Mouse (Mus musculus): ENCODE data around the gene Ccdc187.

The Ccdc187 gene

DNA sequence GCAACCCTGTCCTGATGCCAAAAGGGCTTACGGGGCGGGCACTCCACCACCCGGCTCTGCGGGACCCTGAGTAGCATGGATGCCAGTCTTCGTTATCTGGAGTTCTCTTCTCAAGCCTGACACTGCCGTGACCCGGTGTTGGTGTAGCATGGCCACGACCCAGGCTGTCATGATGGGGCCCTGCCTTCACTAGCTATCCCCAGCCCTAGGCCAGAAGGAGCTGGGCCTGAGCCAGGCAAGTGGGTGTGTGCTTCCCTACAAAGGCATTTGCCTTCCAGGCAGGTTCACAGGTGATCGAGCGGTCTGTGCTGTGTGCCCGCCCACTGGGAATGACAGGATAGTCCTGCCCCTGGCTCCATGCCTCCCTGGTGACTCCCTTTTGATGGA is 21.6 kb upstream of the Ccdc187 start:
- DNase-seq = peak; percentile 51

DNA sequence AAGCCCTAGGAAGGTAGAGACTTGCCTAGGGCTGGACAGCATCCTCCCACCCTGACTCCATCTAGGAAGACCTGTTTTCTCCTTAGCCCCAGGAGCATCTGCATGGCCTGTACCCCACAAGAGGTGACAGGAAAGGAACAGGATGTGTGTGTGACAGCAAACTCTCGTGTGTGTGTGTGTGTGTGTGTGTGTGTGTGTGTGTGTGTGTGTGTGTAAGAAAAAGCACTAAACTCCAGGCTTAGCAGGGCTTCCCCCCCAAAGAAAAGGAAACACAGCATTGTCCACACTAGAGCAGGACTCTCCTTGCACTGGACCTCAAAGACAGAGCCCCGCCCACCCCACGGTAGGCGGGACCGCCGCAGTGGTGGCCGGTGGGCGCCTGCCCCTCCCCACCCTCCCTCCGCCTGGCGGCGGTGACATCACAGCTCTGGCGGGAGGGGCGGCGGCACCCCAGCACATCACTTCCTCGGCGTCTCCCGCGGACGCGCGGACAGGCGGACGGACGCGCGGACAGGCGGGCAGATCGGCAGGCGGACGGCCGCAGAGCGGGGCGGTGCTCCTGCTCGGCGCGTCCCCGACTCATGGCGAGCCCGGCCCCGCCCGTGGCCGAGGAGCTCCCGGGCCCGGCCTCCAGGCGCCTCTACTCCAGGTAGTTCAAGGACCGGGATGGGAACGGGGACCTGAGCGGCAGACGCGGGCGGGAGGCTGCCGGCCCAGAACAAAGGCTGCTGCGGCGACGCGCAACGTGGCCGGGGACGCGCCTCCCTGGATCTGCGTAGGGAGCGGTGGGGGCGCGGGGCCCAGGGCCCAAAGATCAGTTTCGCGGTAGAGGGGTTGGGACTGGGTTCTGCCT is 20.9 kb upstream of the Ccdc187 start, which contains the start of gene Gpsm1:
Gpsm1 (plus strand) TSS at position 444 of the 853 bp plus-strand sequence.
- DNase-seq = peak; percentile 83

DNA sequence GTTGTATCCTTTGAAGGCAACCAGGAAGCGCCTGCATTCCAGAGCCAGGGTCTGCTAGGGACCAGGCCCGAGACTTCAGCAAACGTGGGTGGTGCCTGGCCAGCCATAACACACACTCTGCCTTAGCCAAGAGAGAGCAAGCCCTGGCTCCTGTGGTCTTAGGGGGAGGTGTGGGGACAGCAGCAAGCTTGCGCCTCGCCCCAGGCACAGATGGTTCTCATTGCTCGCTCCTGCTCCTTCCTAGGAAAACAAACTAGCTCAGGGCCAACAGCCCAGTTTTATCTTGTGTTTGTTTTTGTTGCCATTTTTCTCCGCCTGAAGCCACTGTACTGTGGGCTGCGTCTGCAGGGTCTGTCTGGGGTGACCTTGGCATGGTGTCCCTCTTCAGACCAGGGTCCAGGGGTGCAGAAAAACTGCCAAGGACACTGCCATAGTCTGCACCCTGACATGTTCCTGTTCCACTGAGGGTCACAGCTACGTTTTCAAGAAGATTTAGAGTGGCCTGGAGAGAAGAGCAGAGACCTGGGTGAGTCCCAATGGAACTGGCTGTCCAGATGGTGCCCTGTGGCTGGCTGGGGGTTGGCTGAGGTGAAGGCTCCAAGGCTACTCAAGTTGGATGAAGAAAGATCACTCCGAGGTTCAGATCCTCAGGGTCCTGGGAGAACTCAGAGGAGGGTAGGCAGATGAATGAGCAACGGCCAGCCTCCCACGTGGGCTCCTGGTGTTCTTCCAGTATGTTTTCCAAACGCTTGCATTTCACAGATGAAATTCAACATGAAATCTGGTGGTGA is 20.1 kb upstream of the Ccdc187 start:
- no peak for DNase-seq

DNA sequence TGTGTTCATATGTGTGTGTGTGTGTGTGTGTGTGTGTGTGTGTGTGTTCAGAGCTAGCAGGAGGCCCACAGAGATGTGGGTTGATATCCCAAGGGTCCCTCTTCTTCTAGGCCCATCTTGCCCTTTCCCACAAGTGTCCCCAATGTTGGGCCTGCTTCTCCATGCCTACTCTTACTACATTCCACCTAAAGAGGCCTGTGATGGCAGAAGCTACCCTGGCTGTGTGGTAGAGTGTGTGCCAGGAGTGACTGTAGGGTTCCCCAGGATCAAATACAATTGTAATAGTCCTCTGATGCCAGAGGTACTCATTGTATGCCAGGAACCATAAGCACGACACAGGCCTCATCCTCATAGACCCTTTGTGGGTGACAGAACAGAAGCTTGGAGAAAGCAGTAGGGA is 19.0 kb upstream of the Ccdc187 start:
- DNase-seq = no peak

DNA sequence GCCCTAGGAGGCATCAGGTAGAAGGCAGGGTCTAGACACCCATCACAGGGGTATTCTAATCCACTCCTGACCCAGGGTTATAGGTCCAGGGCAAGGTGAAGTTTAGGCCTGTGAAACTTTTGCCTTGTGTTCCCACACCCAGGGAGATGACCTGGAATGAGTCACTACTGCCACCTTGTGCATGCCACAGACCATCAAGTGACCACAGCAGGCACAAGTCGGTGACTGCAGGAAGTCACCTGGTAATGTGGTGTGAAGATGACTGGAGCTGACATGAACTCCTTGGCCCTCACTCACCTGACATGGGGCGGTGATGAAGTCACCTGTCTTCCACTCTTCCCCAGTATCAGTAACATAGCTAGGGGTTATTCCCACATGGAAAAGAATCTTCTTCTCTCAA is 18.5 kb upstream of the Ccdc187 start:
- no peak for DNase-seq

DNA sequence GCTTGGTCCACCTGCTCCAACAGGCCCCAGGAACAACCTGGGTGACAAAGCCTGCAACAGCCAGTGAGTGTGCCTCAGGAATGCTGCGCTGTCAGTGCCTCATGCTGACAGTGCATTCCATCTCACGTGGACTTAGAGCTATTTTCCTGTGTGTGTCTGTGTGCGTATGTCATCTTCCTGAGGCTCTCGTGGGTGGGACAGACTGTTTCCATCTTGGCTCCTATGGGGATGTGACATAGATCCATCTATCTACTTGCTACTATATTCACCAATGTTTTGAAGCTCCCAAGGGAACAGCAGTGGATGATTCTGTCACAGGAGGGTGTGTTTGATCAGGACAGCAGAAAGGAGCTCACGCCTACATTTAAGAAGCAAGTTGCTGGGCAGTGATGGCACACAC is 17.6 kb upstream of the Ccdc187 start:
- DNase-seq = peak; percentile 47

DNA sequence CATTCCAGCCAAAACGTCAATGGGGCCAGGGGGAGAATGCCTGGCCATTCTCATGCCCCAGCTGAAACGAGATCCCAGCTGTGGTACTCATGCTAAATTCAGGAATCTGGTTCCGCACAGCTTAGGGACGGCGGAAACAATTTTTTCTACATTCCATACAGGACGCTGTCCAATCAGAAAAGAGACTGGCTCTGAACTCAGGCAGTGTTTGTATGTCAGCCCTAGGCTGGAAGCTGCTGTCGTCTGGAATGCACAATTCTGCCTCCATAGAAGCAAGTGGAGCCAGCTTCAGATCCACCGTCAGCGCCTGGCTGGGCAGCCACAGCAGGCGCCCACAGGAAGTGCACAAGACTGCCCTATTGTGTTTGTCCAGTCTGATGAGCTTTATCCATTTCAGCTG is 15.4 kb upstream of the Ccdc187 start:
- DNase-seq = no peak

DNA sequence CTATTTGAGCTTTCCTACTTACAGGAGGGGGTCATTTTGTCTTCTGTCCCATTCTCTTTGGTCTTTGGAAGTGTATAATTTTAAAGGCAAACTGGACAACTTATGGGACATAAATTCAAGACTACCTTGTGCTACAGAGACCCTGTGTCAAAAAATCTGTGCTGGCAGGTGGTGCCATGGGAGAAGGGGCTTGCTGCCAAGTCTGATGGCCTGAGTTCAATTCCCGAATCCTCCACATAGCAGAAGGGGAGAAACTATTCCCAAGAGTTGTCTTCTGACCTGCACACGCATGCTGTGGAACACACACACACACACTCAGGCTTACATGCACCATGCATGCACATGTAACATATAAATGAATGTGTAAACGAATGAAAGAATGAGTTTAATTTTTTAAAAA is 12.3 kb upstream of the Ccdc187 start:
- no peak for DNase-seq

DNA sequence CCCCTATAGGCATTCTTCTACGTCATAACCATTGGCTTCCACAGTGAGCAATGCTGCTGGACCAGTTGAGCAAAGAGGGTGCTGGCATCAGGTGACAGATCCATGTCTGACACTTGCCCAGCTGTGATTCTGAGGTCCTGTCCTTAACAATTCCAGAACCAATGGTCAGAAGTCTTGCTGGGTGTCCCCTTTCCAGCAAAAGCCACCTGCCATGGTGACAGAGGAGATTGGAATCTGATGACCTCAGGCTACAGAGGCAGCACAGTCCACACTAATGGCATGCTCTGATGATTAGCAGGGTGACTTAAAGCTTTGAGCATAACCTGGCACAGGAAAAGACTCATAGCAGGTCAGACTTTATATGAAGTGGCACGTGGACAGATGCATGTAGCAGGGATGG is 11.2 kb upstream of the Ccdc187 start:
- no peak for DNase-seq

DNA sequence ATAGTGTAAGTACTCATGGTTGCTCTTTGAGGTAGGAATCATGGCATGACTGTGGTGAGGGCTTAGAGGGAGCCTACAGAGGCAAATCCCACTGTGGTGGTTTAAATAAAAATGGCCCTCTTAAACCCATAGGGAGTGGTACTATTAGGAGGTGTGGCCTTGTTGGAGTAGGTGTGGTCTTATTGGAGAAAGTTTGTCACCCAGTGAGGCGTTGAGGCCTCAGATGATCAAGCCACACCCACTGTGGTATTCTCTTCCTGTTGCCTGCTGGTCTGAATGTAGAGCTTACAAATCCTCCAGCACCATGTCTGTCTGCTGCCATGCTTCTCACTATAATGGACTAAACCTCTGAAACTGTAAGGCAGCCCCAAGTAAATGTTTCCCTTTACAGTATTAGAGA is 10.4 kb upstream of the Ccdc187 start:
- no peak for DNase-seq

DNA sequence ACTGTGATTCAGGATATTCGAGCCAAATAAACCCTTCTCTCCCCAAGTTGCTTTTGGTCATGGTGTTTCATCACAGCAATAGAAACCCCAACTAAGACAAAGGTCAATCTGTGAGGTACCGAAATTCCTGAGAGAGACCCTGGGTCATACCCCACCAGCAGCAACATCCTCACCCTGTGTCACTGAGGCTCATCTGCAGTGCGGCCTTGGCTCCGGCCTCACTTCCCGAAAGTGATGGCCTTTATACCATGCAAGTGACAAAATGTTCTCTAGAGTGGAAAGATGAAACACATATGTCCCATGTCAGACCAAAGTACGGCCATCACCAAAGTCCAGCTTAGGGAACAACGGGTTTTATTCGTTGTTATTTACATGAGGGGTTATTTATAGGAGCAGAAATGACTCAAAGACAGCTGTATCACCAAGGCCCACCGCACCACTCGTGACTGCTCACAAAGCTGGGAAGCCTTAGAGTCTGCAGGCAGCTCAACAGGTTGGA is 7.7 kb upstream of the Ccdc187 start:
- no peak for DNase-seq

DNA sequence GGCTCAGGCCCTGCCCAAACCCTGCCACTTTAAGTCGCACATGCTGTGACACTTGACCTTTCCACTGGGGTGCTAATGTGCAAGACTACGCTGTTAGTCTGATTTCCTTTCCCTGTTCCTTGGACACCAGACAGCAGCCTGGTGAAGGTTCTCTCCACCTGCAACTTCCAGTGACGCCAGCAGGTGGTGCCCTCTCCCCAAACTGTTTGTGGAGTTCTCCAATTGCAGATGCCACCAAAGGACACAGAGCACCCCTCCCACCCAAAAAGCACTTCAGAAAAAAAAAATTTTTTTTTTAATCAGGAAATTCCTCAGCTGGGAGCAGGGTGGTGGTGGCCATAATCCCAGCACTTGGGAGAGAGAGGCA is 6.4 kb upstream of the Ccdc187 start:
- DNase-seq = peak; percentile 88

DNA sequence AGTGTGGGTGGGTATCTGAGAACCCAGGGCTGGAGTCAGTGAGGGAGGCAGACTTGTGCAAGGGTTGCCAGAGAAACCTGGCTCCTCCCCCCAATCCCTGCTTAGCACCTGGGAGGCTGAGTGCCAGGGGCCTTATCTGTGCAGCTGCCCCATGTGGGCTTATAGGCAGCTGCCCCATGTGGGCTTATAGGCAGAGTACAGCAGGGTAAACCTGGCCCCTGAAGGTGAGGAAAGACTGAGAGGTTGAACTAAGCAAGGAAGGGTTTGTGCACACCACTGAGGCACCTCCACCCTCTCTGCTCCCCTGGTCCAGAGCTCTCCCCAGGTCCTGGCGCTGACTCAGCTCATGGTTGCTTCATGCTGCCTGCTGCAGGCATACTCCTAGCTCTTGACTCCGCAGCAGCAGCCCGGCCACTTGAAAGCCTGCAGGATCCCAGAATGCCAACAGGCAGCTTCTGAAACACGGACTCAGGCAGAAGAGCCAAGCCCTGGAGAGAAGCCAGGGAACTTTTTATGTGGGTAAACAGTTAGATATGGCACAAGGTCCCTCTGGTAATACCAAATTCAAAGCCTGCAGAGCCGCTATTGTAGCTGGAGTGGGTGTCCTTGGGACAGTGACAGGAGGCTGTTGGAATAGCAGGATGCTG is 5.9 kb upstream of the Ccdc187 start:
- DNase-seq = no peak

DNA sequence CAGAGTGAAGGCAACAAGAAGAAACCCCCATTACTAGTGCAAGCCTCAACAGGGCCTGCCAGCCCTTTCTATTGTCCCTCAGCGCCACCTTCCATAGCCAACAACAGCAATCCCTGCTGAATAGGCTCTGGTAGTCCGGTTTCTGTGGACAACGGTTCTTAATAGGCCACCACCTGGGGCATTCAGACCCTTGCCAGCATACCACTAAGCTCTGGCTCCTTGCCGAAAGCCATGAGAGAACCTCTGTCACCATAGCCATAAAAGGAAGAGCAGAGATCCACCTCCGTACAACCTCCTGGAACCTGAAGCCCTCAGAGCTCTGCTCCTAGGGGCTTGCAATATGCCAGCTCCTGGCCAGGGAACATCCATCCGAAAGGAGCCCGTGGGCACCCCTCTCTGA is 5.0 kb upstream of the Ccdc187 start:
- DNase-seq = no peak

DNA sequence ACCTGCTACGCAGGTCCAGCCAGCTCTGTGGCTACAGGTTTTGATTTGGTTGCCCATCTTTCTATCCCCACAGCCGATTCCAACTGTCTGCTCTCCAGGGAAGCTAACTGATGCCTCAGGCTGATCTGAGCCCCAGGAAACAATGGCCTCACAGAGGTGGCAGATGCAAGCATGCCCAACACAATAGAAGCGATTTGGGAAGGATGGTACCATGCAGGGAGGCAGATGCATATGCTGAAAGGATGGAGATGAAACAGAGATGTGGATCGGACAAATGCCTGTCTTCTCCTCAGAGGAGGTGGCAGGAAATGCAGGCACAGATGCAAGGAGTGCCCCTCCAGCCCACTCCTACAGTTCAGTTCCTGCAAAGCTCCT is 4.5 kb upstream of the Ccdc187 start:
- no peak for DNase-seq

DNA sequence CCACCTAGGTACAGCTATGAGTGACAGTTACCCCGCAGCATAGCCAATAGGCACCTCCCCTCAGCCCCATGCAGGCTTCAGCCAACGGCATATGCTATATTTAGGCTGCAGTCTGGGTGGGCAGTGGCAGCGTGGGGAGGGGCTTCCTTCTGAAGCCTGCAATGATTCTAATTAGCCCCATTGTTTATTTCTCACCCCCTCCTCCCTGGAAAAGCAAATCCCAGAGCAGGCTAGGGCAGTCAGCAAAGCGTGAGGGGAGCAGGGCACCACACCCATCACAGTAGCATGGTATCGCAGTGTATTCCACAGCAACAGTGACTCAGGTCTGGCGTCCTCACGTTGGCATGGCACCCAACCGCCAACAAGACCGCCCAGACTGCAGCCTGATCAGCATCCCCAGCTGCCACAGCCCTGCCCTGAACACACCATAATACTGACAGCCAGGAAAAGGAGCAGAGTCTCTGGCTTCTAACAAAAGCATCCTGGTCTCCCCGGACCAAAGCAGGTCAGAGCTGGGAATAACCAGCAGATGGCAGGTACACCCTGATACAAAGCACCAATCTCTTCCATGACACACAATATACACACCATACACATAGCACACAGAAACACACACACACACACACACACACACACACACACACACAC is 4.0 kb upstream of the Ccdc187 start:
- DNase-seq = peak; percentile 83

DNA sequence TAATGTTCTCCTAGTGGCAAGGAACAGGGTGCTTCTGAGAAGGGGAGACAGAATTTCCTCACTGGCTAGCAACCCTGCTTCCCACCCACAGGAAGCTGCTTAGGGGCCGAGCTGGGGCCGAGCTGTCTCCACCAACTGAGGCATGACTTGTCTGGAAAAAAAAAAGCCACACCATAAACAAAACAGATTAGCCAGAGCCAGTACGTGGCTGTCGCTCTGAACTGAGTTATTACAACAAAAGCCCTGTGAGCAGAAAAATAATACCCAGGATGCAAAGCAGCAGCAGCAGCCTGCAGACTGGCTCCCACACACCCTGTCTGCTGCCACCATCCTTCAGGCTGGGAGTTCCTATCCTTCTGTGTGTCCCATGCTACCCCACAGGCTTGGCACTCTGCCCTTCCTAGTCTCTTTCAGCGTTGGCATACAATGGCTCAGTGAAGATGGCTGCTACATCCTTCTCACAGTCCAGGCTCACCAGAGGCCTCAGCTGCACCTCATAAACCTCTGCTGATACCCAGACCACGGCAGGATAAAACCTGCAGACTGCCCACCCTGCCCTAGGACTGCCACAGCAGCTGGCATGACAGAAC is 2.3 kb upstream of the Ccdc187 start:
- peak; percentile 87 for DNase-seq

DNA sequence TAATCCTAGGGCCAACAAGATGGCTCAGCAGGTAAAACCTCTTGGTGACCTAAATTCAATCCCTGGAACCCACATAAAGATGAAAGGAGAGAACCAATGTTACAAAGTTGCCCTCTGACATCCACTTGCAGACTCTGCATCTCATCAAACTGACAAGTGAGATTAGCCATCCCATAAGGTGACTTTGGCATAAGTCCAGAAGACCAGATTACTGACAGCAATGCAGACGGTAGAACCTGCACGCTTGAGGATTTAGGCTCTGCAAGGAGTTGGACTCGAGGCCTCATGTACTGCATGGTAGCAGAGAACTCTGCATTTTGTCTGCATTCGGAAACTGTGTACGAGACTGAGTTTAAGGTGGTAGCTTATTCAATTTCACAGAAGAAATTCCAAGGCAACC is 4.2 kb downstream of the Ccdc187 start:
- no peak for DNase-seq

DNA sequence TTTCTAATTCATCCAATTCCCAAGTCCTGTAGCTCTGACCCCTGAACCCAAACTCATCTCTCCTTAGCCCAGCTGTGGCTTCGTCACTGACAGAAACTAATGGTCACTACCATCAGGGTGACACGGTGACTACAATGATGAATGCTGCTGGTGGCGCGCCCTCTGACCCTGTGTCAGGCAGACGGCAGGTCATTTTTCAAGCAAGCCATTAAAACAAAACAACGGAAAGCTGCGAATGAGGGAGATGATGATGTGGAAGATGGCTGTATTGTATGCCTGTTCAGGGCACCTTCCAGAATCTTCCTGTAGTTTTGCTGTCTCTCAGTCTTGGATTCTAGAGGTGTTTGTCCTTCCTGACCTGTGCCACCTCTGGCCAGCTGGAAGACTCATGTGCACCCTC is 8.0 kb downstream of the Ccdc187 start:
- no peak for DNase-seq

DNA sequence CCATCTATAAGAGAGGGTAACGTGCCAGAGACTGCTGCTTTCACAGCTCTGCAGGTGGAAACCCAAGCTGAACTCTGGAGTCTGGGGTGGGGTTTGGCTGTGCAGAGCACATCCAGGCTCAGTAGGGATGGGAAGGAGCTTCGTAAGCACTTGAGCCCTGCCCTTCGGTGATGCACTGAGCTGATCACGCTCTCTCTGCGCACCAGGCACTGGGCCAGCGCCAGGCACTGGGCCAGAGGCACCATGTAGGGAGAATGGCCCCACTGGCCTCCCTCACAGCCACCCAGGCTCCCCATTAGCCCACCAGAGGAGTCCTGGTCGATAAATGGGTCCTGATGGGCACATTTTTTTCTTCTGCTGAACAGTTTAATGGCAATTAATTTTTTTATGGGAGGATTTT is 8.6 kb downstream of the Ccdc187 start:
- DNase-seq = peak; percentile 13

DNA sequence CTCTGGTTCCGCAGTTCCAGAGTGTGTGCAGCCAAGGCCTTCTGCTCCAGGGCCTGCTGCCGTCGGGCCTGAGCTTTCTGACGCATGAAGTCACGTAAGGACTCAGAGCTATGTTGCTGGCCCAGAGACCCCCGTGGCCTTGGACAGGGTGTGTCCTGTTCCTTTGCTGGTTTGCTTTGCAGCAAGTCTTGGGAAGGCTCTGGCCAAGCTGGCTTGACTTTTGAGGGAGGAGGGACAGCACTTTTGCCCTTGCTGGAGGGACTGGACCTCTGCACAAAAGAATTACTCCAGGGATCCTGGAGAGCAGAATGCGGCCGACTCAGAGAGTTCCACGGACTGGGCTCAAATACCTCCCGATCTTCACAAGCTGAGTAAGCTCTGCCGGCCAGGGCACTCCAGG is 13.8 kb downstream of the Ccdc187 start:
- no peak for DNase-seq

DNA sequence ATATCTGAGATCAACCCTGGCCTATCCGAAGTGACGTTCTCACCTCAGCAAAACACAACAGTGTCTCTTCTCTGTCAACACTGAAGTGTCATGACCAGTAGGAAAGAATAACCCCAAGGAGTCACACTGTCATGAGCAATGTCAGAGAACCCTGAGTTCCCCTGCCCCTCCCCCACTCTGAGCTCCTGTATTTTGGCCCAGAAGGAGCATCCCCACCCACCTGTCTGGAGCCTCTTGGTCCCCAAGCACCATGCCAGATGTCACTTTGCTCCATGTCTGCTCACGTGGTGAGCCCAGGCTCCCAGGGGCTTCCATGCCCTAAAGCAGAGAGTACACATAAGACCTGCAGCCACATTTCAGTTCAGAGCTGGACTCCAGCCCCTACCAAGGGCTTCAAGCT is 14.6 kb downstream of the Ccdc187 start:
- no peak for DNase-seq

DNA sequence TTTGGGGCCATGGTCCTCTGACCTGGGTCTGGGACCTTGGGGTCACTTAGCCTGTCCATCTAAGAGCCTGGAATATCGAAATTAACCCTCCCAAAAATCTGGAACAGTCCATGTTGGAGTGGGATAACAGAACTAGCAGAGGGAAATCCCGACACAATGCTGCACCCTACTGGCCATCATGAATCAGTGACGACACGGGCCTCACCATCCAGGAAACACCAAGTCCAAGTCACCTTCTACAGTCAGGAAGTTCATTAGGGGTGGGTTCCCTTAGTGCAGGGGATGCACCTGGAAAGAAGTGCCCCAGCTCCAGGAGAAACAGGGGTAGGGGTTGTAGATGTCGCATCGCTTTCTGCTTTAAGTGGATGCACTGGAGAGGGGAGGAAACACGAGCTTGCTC is 20.7 kb downstream of the Ccdc187 start:
- peak; percentile 51 for DNase-seq

Data from right cerebral cortex, adult 18-20 months (tissue).